Mouse (Mus musculus): ENCODE results near the gene Liph. TPM values are rescaled to one million over a fixed set of nuclear protein-coding genes. Genes with fewer than 3 reads are reported as not detected.

The Liph gene
- 0.33 and 0.78 TPM in 2 replicates for polyA plus RNA-seq (2012; rRNA removed)

GRCm38 (mm10) chr16:21995304-21995703 is at the start of gene Liph:
Gene Liph, minus strand, starts transcription at chr16:21995663.
- TF ChIP-seq POLR2A (IDR thresholded peaks at IDR 0.05; ENCODE audit: extremely low read depth, insufficient read depth, low read length), result no peak
- TF ChIP-seq CTCF (IDR thresholded peaks at IDR 0.05; ENCODE audit: extremely low read depth, insufficient read depth, low read length), result no peak
- no peak within 1 kb of the TSS for H3K4me3 ChIP-seq (ENCODE audit: insufficient read depth, low read length)
- H3K27ac ChIP-seq (ENCODE audit: insufficient read depth, low read length), result no peak within 1 kb of the TSS
- H3K4me1 ChIP-seq (ENCODE audit: control insufficient read depth, insufficient read depth, low read length), result no peaks in the 10 kb centered on the region; the same call in 1 of the 2 replicates

- Histone ChIP-seq H3K4me1 (ENCODE audit: control insufficient read depth, insufficient read depth, low read length) (no peaks in the 10 kb centered on the region), H3K27ac (ENCODE audit: insufficient read depth, low read length) (no peak overlapping the region), H3K4me3 (ENCODE audit: insufficient read depth, low read length) (no peak overlapping the region)
- TF ChIP-seq POLR2A (IDR thresholded peaks at IDR 0.05; ENCODE audit: extremely low read depth, insufficient read depth, low read length) (no peak), CTCF (IDR thresholded peaks at IDR 0.05; ENCODE audit: extremely low read depth, insufficient read depth, low read length) (no peak)
These were observed 48.4 kb upstream of the Liph start for GRCm38 (mm10) chr16:22043830-22044229.

- TF ChIP-seq POLR2A (IDR thresholded peaks at IDR 0.05; ENCODE audit: extremely low read depth, insufficient read depth, low read length) (no peak), CTCF (IDR thresholded peaks at IDR 0.05; ENCODE audit: extremely low read depth, insufficient read depth, low read length) (no peak)
- H3K27ac ChIP-seq (ENCODE audit: insufficient read depth, low read length), result no peak overlapping the region
- H3K4me3 ChIP-seq (ENCODE audit: insufficient read depth, low read length), result no peak overlapping the region
- no peaks in the 10 kb centered on the region for H3K4me1 ChIP-seq (ENCODE audit: control insufficient read depth, insufficient read depth, low read length)
These were observed 44.5 kb upstream of the Liph start for GRCm38 (mm10) chr16:22039978-22040377.

- no peak overlapping the region for H3K4me3 ChIP-seq (ENCODE audit: insufficient read depth, low read length)
- no peaks in the 10 kb centered on the region for H3K4me1 ChIP-seq (ENCODE audit: control insufficient read depth, insufficient read depth, low read length)
- no peak overlapping the region for H3K27ac ChIP-seq (ENCODE audit: insufficient read depth, low read length)
- TF ChIP-seq CTCF (IDR thresholded peaks at IDR 0.05; ENCODE audit: extremely low read depth, insufficient read depth, low read length), result no peak
These were observed 43.1 kb upstream of the Liph start for GRCm38 (mm10) chr16:22038554-22038953.

- Histone ChIP-seq H3K4me3 (ENCODE audit: insufficient read depth, low read length) (no peak overlapping the region), H3K4me1 (ENCODE audit: control insufficient read depth, insufficient read depth, low read length) (no peaks in the 10 kb centered on the region), H3K27ac (ENCODE audit: insufficient read depth, low read length) (no peak overlapping the region)
- TF ChIP-seq CTCF (IDR thresholded peaks at IDR 0.05; ENCODE audit: extremely low read depth, insufficient read depth, low read length), result no peak
- TF ChIP-seq POLR2A (IDR thresholded peaks at IDR 0.05; ENCODE audit: extremely low read depth, insufficient read depth, low read length), result no peak
These were observed 32.0 kb upstream of the Liph start for GRCm38 (mm10) chr16:22027474-22027873.

GRCm38 (mm10) chr16:22022122-22022521 is 26.7 kb upstream of the Liph start:
- TF ChIP-seq CTCF (IDR thresholded peaks at IDR 0.05; ENCODE audit: extremely low read depth, insufficient read depth, low read length) (0 out of 2 replicates have a peak, but pooled peaks have one; percentile 5), POLR2A (IDR thresholded peaks at IDR 0.05; ENCODE audit: extremely low read depth, insufficient read depth, low read length) (no peak)
- H3K4me1 ChIP-seq (ENCODE audit: control insufficient read depth, insufficient read depth, low read length), result no peaks in the 10 kb centered on the region
- H3K27ac ChIP-seq (ENCODE audit: insufficient read depth, low read length), result no peak overlapping the region

GRCm38 (mm10) chr16:22015569-22015968 is 20.1 kb upstream of the Liph start:
- TF ChIP-seq CTCF (IDR thresholded peaks at IDR 0.05; ENCODE audit: extremely low read depth, insufficient read depth, low read length), result no peak
- no peak for TF ChIP-seq POLR2A (IDR thresholded peaks at IDR 0.05; ENCODE audit: extremely low read depth, insufficient read depth, low read length)
- no peaks in the 10 kb centered on the region for H3K4me1 ChIP-seq (ENCODE audit: control insufficient read depth, insufficient read depth, low read length)
- H3K27ac ChIP-seq (ENCODE audit: insufficient read depth, low read length), result no peak overlapping the region
- no peak overlapping the region for H3K4me3 ChIP-seq (ENCODE audit: insufficient read depth, low read length)

More at GRCm38 (mm10) chr16:22022122-22022521, 26.7 kb upstream of the Liph start:
- H3K4me3 ChIP-seq (ENCODE audit: insufficient read depth, low read length), result no peak overlapping the region

- TF ChIP-seq POLR2A (IDR thresholded peaks at IDR 0.05; ENCODE audit: extremely low read depth, insufficient read depth, low read length) (no peak), CTCF (IDR thresholded peaks at IDR 0.05; ENCODE audit: extremely low read depth, insufficient read depth, low read length) (no peak)
- H3K27ac ChIP-seq (ENCODE audit: insufficient read depth, low read length), result no peak overlapping the region
- H3K4me3 ChIP-seq (ENCODE audit: insufficient read depth, low read length), result peak overlapping the region; percentile 64
- peaks cover 1% of the 10 kb centered on the region; the same call in 1 of the 2 replicates for H3K4me1 ChIP-seq (ENCODE audit: control insufficient read depth, insufficient read depth, low read length)
These were observed 14.1 kb upstream of the Liph start for GRCm38 (mm10) chr16:22009596-22009995.

- TF ChIP-seq POLR2A (IDR thresholded peaks at IDR 0.05; ENCODE audit: extremely low read depth, insufficient read depth, low read length) (peak; percentile 64), CTCF (IDR thresholded peaks at IDR 0.05; ENCODE audit: extremely low read depth, insufficient read depth, low read length) (no peak)
- Histone ChIP-seq H3K27ac (ENCODE audit: insufficient read depth, low read length) (no peak within 1 kb of the TSS), H3K4me3 (ENCODE audit: insufficient read depth, low read length) (peak within 1 kb of the TSS; percentile 64), H3K4me1 (ENCODE audit: control insufficient read depth, insufficient read depth, low read length) (peaks cover 1% of the 10 kb centered on the region; the same call in 1 of the 2 replicates)
These were observed 13.7 kb upstream of the Liph start, which contains the start of gene Senp2 for GRCm38 (mm10) chr16:22009099-22009584. Gene Senp2, plus strand, starts transcription at chr16:22009484.

GRCm38 (mm10) chr16:22001606-22002005 is 6.1 kb upstream of the Liph start:
- H3K4me3 ChIP-seq (ENCODE audit: insufficient read depth, low read length), result no peak overlapping the region
- TF ChIP-seq CTCF (IDR thresholded peaks at IDR 0.05; ENCODE audit: extremely low read depth, insufficient read depth, low read length) (no peak), POLR2A (IDR thresholded peaks at IDR 0.05; ENCODE audit: extremely low read depth, insufficient read depth, low read length) (no peak)
- H3K4me1 ChIP-seq (ENCODE audit: control insufficient read depth, insufficient read depth, low read length), result no peaks in the 10 kb centered on the region; the same call in 1 of the 2 replicates
- no peak overlapping the region for H3K27ac ChIP-seq (ENCODE audit: insufficient read depth, low read length)
